Mouse (Mus musculus): ENCODE results near the gene Lemd1. TPM values are rescaled to one million over a fixed set of nuclear protein-coding genes. Genes with fewer than 3 reads are reported as not detected.

Gene Lemd1
- total and polyA plus RNA-seq, 2 experiments: not detected

DNA sequence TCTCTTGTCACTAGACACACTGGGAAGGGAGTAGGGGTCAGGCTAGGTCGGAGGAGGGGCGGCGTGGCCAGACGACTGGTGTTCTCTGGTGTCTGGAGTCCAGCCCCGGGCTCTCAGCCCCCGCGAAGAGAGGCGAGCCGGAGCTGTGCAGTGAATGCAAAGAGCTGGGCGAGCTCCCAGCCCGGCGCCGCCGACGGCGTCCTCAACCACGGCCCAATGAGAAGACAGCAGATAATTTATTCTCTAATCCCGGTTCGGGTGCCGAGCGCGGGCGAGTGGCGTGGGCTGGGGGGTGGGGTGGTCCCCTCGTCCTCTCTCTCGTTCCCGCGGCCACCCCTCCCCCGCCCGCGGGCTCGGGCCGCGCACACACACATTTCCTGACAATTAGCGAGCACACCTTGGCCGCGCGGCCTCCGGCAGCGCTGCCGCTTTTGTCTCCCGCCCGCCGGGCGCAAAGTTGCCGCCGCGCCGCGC is 1.2 kb upstream of the Lemd1 start:
- no peak for DNase-seq (ENCODE audit: extremely low read depth, low read depth, low spot score)
- WGBS: under 1% methylated on average over 49 of the region's 50 CpGs
- peak overlapping the region; percentile 33; the same call in 1 of the 2 replicates for H3K4me3 ChIP-seq (ENCODE audit: insufficient read depth, low read depth, low read length)
- no peaks in the 10 kb centered on the region for H3K4me1 ChIP-seq (ENCODE audit: control insufficient read depth, insufficient read depth, low read length)
- H3K27ac ChIP-seq (replicated peaks; ENCODE audit: insufficient read depth, low read depth, low read length): no peak overlapping the region
- H3K36me3 ChIP-seq (ENCODE audit: control insufficient read depth, insufficient read depth, low read length): no peaks in the 10 kb centered on the region
- no peaks in the 10 kb centered on the region for H3K79me2 ChIP-seq (ENCODE audit: control insufficient read depth, insufficient read depth, low read length)
- no peak for TF ChIP-seq CTCF (IDR thresholded peaks at IDR 0.05; ENCODE audit: low read depth, low read length)
- TF ChIP-seq POLR2A (IDR thresholded peaks at IDR 0.05; ENCODE audit: extremely low read depth, insufficient read depth, low read length): no peak
- no peak overlapping the region for H3K9ac ChIP-seq (ENCODE audit: low read depth, low read length)
- H3K27me3 ChIP-seq (ENCODE audit: control insufficient read depth, insufficient read depth, low read length): peaks cover 26% of the 10 kb centered on the region

DNA sequence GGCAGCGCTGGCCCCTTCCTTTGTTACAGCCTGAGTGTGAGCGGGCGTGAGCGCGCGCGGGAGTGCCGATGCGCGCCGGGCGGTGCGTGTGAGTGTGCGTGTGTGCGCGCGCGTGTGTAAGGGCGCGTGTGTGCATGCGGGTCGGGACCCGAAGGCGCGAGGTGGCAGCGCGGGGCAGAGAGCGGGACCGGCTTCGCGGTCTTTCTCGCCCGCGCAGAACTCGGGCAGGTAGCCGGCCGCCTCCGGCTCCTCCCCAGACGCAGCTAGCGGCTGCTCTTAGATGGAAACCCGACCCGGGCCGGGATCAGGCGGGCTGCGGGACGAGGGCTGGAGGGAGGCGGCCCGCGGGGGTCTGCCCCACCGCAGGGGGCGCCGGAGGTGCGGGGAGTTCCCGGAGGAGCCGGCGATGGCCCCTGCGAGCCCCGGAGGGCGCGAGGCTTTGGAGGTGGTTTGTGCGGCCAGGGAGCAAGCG is 574 bp upstream of the Lemd1 start:
- Histone ChIP-seq H3K4me1 (ENCODE audit: control insufficient read depth, insufficient read depth, low read length) (no peaks in the 10 kb centered on the region), H3K79me2 (ENCODE audit: control insufficient read depth, insufficient read depth, low read length) (no peaks in the 10 kb centered on the region), H3K36me3 (ENCODE audit: control insufficient read depth, insufficient read depth, low read length) (no peaks in the 10 kb centered on the region), H3K4me3 (ENCODE audit: insufficient read depth, low read depth, low read length) (peak overlapping the region; percentile 36; the same call in 1 of the 2 replicates), H3K27me3 (ENCODE audit: control insufficient read depth, insufficient read depth, low read length) (peaks cover 26% of the 10 kb centered on the region), H3K27ac (replicated peaks; ENCODE audit: insufficient read depth, low read depth, low read length) (no peak overlapping the region), H3K9ac (ENCODE audit: low read depth, low read length) (no peak overlapping the region)
- TF ChIP-seq POLR2A (IDR thresholded peaks at IDR 0.05; ENCODE audit: extremely low read depth, insufficient read depth, low read length) (no peak), CTCF (IDR thresholded peaks at IDR 0.05; ENCODE audit: low read depth, low read length) (no peak)
- no peak for DNase-seq (ENCODE audit: extremely low read depth, low read depth, low spot score)
- 1% methylated on average over 61 of the region's 62 CpGs for WGBS

DNA sequence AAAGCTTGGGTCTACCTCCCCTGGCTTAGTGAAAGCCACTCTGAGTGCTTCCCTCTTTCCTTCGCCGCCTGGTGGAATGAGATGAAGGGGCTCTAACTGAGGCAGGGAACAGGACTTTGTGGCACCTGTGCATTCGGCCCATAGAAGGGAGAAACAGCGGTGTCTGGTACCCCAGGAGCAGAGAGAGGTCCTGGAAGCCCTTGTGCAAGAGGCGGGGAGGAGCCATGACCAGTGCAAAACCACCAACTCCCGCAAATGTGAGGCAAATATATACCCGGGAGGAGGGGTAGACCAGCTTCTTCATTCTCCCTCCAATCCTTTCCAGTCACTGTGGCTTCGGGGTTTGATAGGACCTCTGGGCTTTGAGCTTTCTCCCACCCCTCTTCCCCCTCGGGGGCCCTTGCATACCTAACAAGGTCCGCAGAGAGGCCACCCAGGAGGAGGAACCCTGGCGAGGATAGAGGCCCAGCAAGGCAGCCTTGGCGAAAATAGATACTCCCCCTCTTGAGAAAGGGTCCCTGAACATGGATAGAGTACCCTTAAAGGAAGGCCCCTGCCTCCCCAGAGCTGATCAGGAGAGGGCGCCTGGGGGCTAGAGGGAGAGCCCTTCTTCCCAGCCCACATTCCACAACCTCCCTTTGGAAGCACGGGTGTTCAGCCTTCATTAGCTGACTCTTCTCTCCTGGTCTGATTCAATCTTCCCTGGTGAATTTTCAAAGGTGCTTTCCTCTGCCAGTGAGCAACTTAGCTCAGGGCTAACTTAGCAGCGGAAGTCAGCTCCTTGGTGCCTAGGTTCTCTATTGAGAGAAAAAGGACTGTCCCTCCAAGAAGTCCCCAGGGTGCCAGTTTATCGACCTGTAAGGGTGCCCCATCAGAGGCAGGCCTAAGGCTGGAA is 802 bp downstream of the Lemd1 start:
- no peak overlapping the region for H3K4me3 ChIP-seq (ENCODE audit: insufficient read depth, low read depth, low read length)
- H3K27ac ChIP-seq (replicated peaks; ENCODE audit: insufficient read depth, low read depth, low read length): no peak overlapping the region
- H3K79me2 ChIP-seq (ENCODE audit: control insufficient read depth, insufficient read depth, low read length): no peaks in the 10 kb centered on the region
- no peaks in the 10 kb centered on the region for H3K4me1 ChIP-seq (ENCODE audit: control insufficient read depth, insufficient read depth, low read length)
- H3K36me3 ChIP-seq (ENCODE audit: control insufficient read depth, insufficient read depth, low read length): no peaks in the 10 kb centered on the region
- peaks cover 26% of the 10 kb centered on the region for H3K27me3 ChIP-seq (ENCODE audit: control insufficient read depth, insufficient read depth, low read length)
- no peak for DNase-seq (ENCODE audit: extremely low read depth, low read depth, low spot score)
- 21% methylated on average over 16 of the region's 16 CpGs for WGBS
- no peak overlapping the region for H3K9ac ChIP-seq (ENCODE audit: low read depth, low read length)
- TF ChIP-seq CTCF (IDR thresholded peaks at IDR 0.05; ENCODE audit: low read depth, low read length): no peak
- TF ChIP-seq POLR2A (IDR thresholded peaks at IDR 0.05; ENCODE audit: extremely low read depth, insufficient read depth, low read length): no peak

DNA sequence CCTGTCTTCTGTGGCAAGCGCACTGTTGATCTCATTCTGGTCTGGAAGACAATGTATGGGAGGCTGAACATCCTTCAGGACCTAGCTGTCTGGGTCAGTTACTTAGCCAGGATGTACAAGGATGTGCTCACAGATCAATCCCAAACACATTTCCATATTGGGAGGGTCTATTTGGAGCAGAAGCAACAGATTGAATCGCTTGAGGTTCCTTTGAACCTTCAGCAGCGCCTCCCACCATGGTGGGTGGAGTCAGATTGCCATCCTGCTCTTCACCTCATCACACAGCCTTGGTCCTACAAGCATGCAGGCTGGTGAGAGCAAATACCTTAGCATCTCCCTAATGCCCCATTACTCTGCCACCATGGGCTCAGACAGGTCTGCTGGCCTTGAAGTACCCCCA is 2.6 kb downstream of the Lemd1 start:
- 68% methylated on average over 3 of the region's 3 CpGs for WGBS
- no peak for DNase-seq (ENCODE audit: extremely low read depth, low read depth, low spot score)
- no peaks in the 10 kb centered on the region for H3K36me3 ChIP-seq (ENCODE audit: control insufficient read depth, insufficient read depth, low read length)
- no peak for TF ChIP-seq CTCF (IDR thresholded peaks at IDR 0.05; ENCODE audit: low read depth, low read length)
- no peak for TF ChIP-seq POLR2A (IDR thresholded peaks at IDR 0.05; ENCODE audit: extremely low read depth, insufficient read depth, low read length)
- H3K79me2 ChIP-seq (ENCODE audit: control insufficient read depth, insufficient read depth, low read length): no peaks in the 10 kb centered on the region
- H3K4me1 ChIP-seq (ENCODE audit: control insufficient read depth, insufficient read depth, low read length): no peaks in the 10 kb centered on the region
- no peak overlapping the region for H3K9ac ChIP-seq (ENCODE audit: low read depth, low read length)
- no peak overlapping the region for H3K27ac ChIP-seq (replicated peaks; ENCODE audit: insufficient read depth, low read depth, low read length)
- no peak overlapping the region for H3K4me3 ChIP-seq (ENCODE audit: insufficient read depth, low read depth, low read length)
- H3K27me3 ChIP-seq (ENCODE audit: control insufficient read depth, insufficient read depth, low read length): peaks cover 26% of the 10 kb centered on the region

GRCm38 (mm10) chr1:132194624-132195023 is 3.4 kb downstream of the Lemd1 start:
- WGBS: 65% methylated on average over 3 of the region's 3 CpGs
- no peaks in the 10 kb centered on the region for H3K79me2 ChIP-seq (ENCODE audit: control insufficient read depth, insufficient read depth, low read length)
- no peak overlapping the region for H3K4me3 ChIP-seq (ENCODE audit: insufficient read depth, low read depth, low read length)
- TF ChIP-seq CTCF (IDR thresholded peaks at IDR 0.05; ENCODE audit: low read depth, low read length) (no peak), POLR2A (IDR thresholded peaks at IDR 0.05; ENCODE audit: extremely low read depth, insufficient read depth, low read length) (no peak)
- H3K27ac ChIP-seq (replicated peaks; ENCODE audit: insufficient read depth, low read depth, low read length): no peak overlapping the region
- no peak overlapping the region for H3K9ac ChIP-seq (ENCODE audit: low read depth, low read length)
- H3K27me3 ChIP-seq (ENCODE audit: control insufficient read depth, insufficient read depth, low read length): peaks cover 26% of the 10 kb centered on the region
- no peaks in the 10 kb centered on the region for H3K36me3 ChIP-seq (ENCODE audit: control insufficient read depth, insufficient read depth, low read length)
- no peaks in the 10 kb centered on the region for H3K4me1 ChIP-seq (ENCODE audit: control insufficient read depth, insufficient read depth, low read length)
- no peak for DNase-seq (ENCODE audit: extremely low read depth, low read depth, low spot score)

- no peak overlapping the region for H3K9ac ChIP-seq (ENCODE audit: low read depth, low read length)
- H3K27ac ChIP-seq (replicated peaks; ENCODE audit: insufficient read depth, low read depth, low read length): no peak overlapping the region
- H3K36me3 ChIP-seq (ENCODE audit: control insufficient read depth, insufficient read depth, low read length): no peaks in the 10 kb centered on the region
- no peaks in the 10 kb centered on the region for H3K4me1 ChIP-seq (ENCODE audit: control insufficient read depth, insufficient read depth, low read length)
- no peak for DNase-seq (ENCODE audit: extremely low read depth, low read depth, low spot score)
- TF ChIP-seq CTCF (IDR thresholded peaks at IDR 0.05; ENCODE audit: low read depth, low read length) (no peak), POLR2A (IDR thresholded peaks at IDR 0.05; ENCODE audit: extremely low read depth, insufficient read depth, low read length) (no peak)
- peaks cover 21% of the 10 kb centered on the region for H3K27me3 ChIP-seq (ENCODE audit: control insufficient read depth, insufficient read depth, low read length)
- 83% methylated on average over 9 of the region's 9 CpGs for WGBS
- no peak overlapping the region for H3K4me3 ChIP-seq (ENCODE audit: insufficient read depth, low read depth, low read length)
- no peaks in the 10 kb centered on the region for H3K79me2 ChIP-seq (ENCODE audit: control insufficient read depth, insufficient read depth, low read length)
Measured at GRCm38 (mm10) chr1:132195100-132195499, 3.9 kb downstream of the Lemd1 start.
